Mouse (Mus musculus) bone marrow macrophage, adult 2 months (primary cell): ENCODE measurements around the gene Rbsn. TPM values are rescaled to one million over a fixed set of nuclear protein-coding genes. Genes with fewer than 3 reads are reported as not detected.

Source experiments
- H3K27ac ChIP-seq: 2 replicates; pipeline ENCODE4 v1.5.1; 2012; ENCODE audit warnings: low read depth, low read length; ENCODE audit not compliant: insufficient read depth
- H3K4me1 ChIP-seq: 2 replicates; pipeline ENCODE4 v1.6.1; 2012; ENCODE audit warnings: low read length; ENCODE audit not compliant: control insufficient read depth, insufficient read depth
- H3K4me3 ChIP-seq: 2 replicates; pipeline ENCODE4 v1.5.1; 2012; ENCODE audit warnings: mild to moderate bottlenecking, low read length, moderate library complexity; ENCODE audit not compliant: insufficient read depth
- CTCF ChIP-seq: IDR thresholded peaks from 2 replicates; pipeline ENCODE4 v1.5.1; 2012; ENCODE audit warnings: low read depth, mild to moderate bottlenecking, low read length, moderate library complexity
- POLR2A ChIP-seq: IDR thresholded peaks from 2 replicates; pipeline ENCODE4 v1.6.1; 2012; ENCODE audit warnings: mild to moderate bottlenecking, low read depth, low read length, borderline replicate concordance
- polyA plus RNA-seq: library from polyadenylated mRNA; stranded (reverse); fragments of >200 nt; gene quantifications from 2 replicates; pipeline ENCODE4 v1.2.4, GENCODE M21; 2012; ENCODE audit not compliant: missing spikeins, insufficient read depth, insufficient read length

Gene Rbsn
- polyA plus RNA-seq: 13.2 and 17.0 TPM in 2 replicates

GRCm38 (mm10) chr6:92214773-92215449, at the start of gene Rbsn:
Gene Rbsn, minus strand, starts transcription at chr6:92214925.
- peaks cover 18% of the 10 kb centered on the region for H3K4me1 ChIP-seq
- H3K27ac ChIP-seq: peak within 1 kb of the TSS; percentile 49
- H3K4me3 ChIP-seq: peak within 1 kb of the TSS; percentile 66
- TF ChIP-seq POLR2A (0 out of 2 replicates have a peak, but pooled peaks have one; percentile 51), CTCF (no peak)

GRCm38 (mm10) chr6:92261162-92261843, 46.6 kb upstream of the Rbsn start:
- Histone ChIP-seq H3K4me1 (no peaks in the 10 kb centered on the region), H3K27ac (no peak overlapping the region), H3K4me3 (no peak overlapping the region)
- TF ChIP-seq CTCF: no peak
- no peak for TF ChIP-seq POLR2A

- TF ChIP-seq CTCF (no peak), POLR2A (no peak)
- no peak overlapping the region for H3K27ac ChIP-seq
Observed at GRCm38 (mm10) chr6:92255346-92255745, 40.6 kb upstream of the Rbsn start.

GRCm38 (mm10) chr6:92253253-92253870, 38.6 kb upstream of the Rbsn start:
- H3K4me1 ChIP-seq: no peaks in the 10 kb centered on the region
- TF ChIP-seq CTCF (no peak), POLR2A (no peak)
- no peak overlapping the region for H3K4me3 ChIP-seq
- H3K27ac ChIP-seq: no peak overlapping the region

More at GRCm38 (mm10) chr6:92255346-92255745, 40.6 kb upstream of the Rbsn start:
- no peak overlapping the region for H3K4me3 ChIP-seq
- H3K4me1 ChIP-seq: no peaks in the 10 kb centered on the region

GRCm38 (mm10) chr6:92247215-92247919, 32.6 kb upstream of the Rbsn start:
- Histone ChIP-seq H3K27ac (no peak overlapping the region), H3K4me1 (no peaks in the 10 kb centered on the region), H3K4me3 (no peak overlapping the region)
- TF ChIP-seq POLR2A: no peak
- no peak for TF ChIP-seq CTCF

- TF ChIP-seq CTCF: no peak
- TF ChIP-seq POLR2A: no peak
- Histone ChIP-seq H3K4me3 (no peak overlapping the region), H3K4me1 (no peaks in the 10 kb centered on the region), H3K27ac (no peak overlapping the region)
Observed at GRCm38 (mm10) chr6:92246335-92246734, 31.6 kb upstream of the Rbsn start.

GRCm38 (mm10) chr6:92244591-92244990, 29.9 kb upstream of the Rbsn start, which contains the start of gene Trh:
Gene Trh, minus strand, starts transcription at chr6:92244650.
- Histone ChIP-seq H3K4me1 (no peaks in the 10 kb centered on the region), H3K27ac (no peak within 1 kb of the TSS), H3K4me3 (no peak within 1 kb of the TSS)
- TF ChIP-seq CTCF: no peak
- TF ChIP-seq POLR2A: no peak

- TF ChIP-seq CTCF (no peak), POLR2A (no peak)
Observed at GRCm38 (mm10) chr6:92241178-92241906, 26.6 kb upstream of the Rbsn start.

GRCm38 (mm10) chr6:92235036-92235435, 20.3 kb upstream of the Rbsn start:
- TF ChIP-seq POLR2A (no peak), CTCF (no peak)

More at GRCm38 (mm10) chr6:92241178-92241906, 26.6 kb upstream of the Rbsn start:
- Histone ChIP-seq H3K27ac (no peak overlapping the region), H3K4me1 (no peaks in the 10 kb centered on the region), H3K4me3 (no peak overlapping the region)

More at GRCm38 (mm10) chr6:92235036-92235435, 20.3 kb upstream of the Rbsn start:
- Histone ChIP-seq H3K27ac (no peak overlapping the region), H3K4me3 (no peak overlapping the region), H3K4me1 (no peaks in the 10 kb centered on the region)
